Mouse (Mus musculus): Measurements from ENCODE around the gene Ugt2a2. TPM values are rescaled to one million over a fixed set of nuclear protein-coding genes. Genes with fewer than 3 reads are reported as not detected.
"Not testable (repeated sequence)": the region's sequence is repeated elsewhere in the genome, so short reads cannot be mapped to it uniquely, and the experiment has no call there.

The Ugt2a2 gene
- total RNA-seq (2022) = not detected

- no peak for DNase-seq (ENCODE audit: low spot score in 2 of 2)
Observed at GRCm38 (mm10) chr5:87482160-87482559, at the start of gene Ugt2a2. TSS of gene Ugt2a2 (minus strand) at chr5:87482260.

DNA sequence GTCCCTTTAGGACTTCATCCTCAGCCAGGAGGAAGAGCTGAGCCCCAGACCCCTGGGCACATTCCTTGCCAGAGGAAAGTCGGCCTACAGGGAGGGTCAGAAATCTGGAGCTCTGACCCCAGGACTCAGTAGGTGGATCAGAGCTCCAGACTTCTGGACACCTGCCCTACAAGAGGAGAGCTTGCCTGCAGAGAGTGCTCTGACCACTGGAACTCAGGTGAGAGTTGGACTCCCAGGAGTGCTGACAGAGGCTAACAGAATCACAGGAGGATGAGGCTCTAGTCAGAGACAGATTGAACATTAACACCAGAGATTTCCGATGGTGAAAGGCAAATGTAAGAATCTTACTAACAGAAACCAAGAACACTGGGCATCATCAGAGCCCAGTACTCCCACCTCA lies 41.5 kb upstream of the Ugt2a2 start:
- not testable (repeated sequence) for DNase-seq (ENCODE audit: low spot score in 2 of 2)

GRCm38 (mm10) chr5:87505776-87506458 lies 23.9 kb upstream of the Ugt2a2 start:
- no peak for DNase-seq (ENCODE audit: low spot score in 2 of 2)

DNA sequence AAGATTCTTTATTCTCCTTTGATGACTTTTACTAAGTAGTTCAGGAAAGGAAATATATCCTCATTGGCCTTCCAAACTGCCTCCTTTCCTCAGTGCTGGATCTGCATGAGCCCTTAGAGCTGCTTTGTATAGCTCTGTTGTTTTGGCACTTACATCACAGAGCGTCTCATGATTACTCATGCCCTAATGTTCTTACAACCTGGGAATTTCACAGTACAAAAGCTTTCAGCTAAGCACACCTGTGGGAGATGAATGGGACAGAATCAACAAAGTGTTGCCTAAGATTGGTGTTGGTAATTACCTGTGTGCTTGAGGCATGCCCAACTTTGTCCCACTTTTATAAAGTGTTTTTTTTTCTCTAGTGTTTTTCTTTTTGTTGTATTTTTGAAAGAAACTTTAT lies 20.6 kb upstream of the Ugt2a2 start:
- no peak for DNase-seq (ENCODE audit: low spot score in 2 of 2)

DNA sequence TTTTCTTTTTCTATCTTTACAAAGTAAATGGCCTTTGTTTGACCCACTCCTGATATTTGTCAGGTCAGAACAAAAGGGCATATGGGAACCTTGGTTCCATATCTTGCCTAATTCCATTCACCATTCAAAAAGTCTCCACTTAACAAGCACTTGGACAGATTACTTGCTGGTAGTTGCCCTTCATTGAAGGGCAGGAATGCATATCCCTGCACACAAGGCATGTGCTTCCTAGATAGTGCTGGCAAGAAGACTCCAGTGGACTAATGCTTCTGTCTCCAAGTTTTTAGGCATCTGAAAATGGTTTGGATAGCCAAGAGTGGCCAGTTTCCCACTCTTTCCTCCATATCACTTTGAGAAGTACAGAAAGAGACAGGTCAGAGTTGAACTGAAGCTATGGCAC lies 17.3 kb upstream of the Ugt2a2 start:
- no peak for DNase-seq (ENCODE audit: low spot score in 2 of 2)

DNA sequence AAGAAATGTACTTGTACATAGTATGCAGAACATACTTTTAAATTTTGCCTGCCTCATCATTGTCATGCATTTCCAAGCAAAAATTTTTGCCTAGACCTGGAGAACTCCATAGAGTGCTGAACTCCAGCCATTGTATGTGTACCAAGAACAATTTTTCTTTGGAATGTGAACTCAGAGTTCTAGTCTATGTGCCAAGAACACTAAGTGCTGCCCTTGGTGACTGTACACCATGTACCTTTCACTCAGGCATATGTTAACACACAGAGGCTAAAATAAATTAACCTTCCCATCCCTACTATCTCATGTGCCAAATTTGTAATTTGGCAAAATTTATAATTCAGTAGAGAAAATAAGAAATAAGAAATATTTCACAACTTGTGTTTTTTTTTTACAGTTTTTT lies 16.9 kb upstream of the Ugt2a2 start:
- no peak for DNase-seq (ENCODE audit: low spot score in 2 of 2)

GRCm38 (mm10) chr5:87490771-87491170 lies 8.7 kb upstream of the Ugt2a2 start, which contains the start of gene Ugt2a1:
TSS of gene Ugt2a1 (minus strand) at chr5:87490871.
- no peak for DNase-seq (ENCODE audit: low spot score in 2 of 2)

GRCm38 (mm10) chr5:87486706-87487105 lies 4.6 kb upstream of the Ugt2a2 start, which contains the start of gene Gm43638:
TSS of gene Gm43638 (minus strand) at chr5:87486806.
- not testable (repeated sequence) for DNase-seq (ENCODE audit: low spot score in 2 of 2)

- DNase-seq (ENCODE audit: low spot score in 2 of 2) = no peak
Observed at GRCm38 (mm10) chr5:87458810-87459209, 23.2 kb downstream of the Ugt2a2 start.

DNA sequence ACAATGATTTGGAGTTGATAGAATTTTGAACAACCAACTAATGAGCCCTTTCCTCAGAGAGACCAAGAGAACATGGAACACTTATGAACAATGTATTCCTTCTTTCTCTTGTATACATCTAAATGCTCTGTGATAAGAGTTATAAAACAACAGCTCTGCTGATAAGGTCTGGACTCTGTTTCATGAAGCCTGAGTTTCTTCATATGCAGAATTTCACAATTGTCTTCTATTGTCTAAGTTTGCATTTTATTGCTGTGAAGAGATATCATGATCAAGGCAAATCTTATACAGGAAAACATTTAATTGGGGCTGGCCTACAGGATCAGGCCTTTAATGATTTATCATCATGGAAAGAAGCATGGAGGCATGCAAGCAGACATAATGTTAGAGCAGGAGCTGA lies 24.4 kb downstream of the Ugt2a2 start:
- DNase-seq (ENCODE audit: low spot score in 2 of 2) = no peak

GRCm38 (mm10) chr5:87456216-87456850 lies 25.7 kb downstream of the Ugt2a2 start:
- no peak for DNase-seq (ENCODE audit: low spot score in 2 of 2)

DNA sequence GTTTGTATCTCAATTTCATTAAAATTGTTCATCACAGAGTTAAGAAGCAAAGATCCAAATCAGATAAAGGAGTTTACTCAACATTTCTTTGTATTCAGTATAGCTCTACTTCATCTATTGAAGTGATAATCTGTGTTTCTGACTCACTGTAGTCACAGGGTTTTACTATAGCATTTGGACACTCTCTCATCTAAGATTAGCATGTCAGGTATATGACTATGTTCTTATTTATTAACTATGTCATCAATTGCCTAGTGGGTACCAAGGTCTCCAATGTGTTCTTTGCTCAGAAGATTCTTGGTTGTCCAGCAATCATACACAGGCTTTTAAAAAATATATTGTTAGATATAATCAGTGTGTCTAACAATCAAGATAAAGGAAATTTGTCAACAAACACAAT lies 26.5 kb downstream of the Ugt2a2 start:
- DNase-seq (ENCODE audit: low spot score in 2 of 2) = no peak

DNA sequence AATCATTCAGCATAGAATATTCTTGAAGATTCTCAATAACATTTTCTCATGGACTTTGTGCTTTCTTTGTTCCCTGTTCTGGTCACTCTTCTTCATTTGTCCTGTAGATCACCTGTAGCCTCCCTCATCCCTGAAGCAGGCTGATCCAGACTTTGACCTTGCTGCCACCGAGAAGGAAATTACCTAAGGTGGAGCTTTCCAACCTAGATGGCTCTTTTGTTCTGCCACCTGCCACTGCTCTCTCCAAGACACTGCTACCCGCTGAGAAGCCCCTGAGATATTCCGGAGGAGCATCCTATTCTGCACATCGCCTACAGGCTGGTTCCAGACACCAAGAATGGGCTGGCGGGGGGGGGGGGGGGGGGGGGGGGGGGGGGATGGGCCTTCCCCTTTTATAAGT lies 29.5 kb downstream of the Ugt2a2 start:
- not testable (repeated sequence) for DNase-seq (ENCODE audit: low spot score in 2 of 2)

DNA sequence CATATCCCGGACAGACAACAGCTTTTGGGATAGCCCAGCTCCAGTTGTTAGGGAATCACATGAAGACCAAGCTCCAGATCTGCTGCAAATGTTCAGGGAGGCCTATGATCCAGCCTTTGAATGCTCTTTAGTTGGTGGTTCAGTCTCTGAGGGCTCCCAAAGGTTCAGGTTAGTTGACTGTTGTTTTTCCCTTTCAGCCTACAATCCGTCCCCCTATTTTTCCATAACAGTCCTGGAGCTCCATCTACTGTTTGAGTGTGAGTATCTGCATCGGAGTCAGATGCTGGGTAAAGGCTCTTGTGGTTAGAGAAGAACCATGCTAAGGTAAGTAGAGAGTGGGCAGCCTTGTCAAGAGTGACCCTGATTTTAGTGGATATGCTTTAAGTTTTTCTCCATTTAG lies 45.8 kb downstream of the Ugt2a2 start:
- no peak for DNase-seq (ENCODE audit: low spot score in 2 of 2)

- DNase-seq (ENCODE audit: low spot score in 2 of 2) = no peak
Observed at GRCm38 (mm10) chr5:87425676-87426075, 56.4 kb downstream of the Ugt2a2 start.

DNA sequence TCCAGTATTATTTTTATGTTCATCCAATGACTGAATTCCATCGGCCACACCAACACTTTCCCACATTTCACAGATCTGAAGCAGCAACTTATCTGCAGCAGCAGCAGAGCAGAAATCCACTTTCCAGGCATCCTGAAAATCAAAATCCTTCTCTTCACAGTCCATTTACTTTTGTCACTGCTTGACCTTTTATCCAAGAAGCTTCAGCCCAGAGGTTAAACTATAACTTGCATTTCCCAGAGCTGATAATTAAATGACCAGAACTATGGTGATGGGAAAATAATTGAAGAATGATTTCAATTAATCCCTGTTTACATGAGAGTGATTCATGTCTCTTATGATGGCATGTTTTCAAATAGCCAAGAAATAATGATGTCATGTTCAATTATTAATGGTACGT lies 58.0 kb downstream of the Ugt2a2 start, which contains the start of gene Ugt2b38:
TSS of gene Ugt2b38 (minus strand) at position 163 of the 400 bp plus-strand sequence.
- not testable (repeated sequence) for DNase-seq (ENCODE audit: low spot score in 2 of 2)

Other genes with a start within 250 kb of the Ugt2a2 start
- gene Ugt2b37, start 227.5 kb downstream of the Ugt2a2 start, total RNA-seq (2022) = not detected
- gene Ugt2a3, start 145.1 kb downstream of the Ugt2a2 start, total RNA-seq (2022) = not detected
- not detected for gene Ugt2b38, start 58.1 kb downstream of the Ugt2a2 start, total RNA-seq (2022)
- not detected for gene Gm43638, start 4.5 kb upstream of the Ugt2a2 start, total RNA-seq (2022)
- not detected for gene Ugt2a1, start 8.6 kb upstream of the Ugt2a2 start, total RNA-seq (2022)
- gene Sult1b1, start 55.9 kb upstream of the Ugt2a2 start, total RNA-seq (2022) = not detected
- gene Sult1d1, start 86.8 kb upstream of the Ugt2a2 start, total RNA-seq (2022) = not detected
- gene Sult1e1, start 109.3 kb upstream of the Ugt2a2 start, total RNA-seq (2022) = not detected
- not detected for gene Csn1s1, start 183.9 kb upstream of the Ugt2a2 start, total RNA-seq (2022)
- gene Csn2, start 217.4 kb upstream of the Ugt2a2 start, total RNA-seq (2022) = not detected

Measured in left cerebral cortex, adult 8-10 months (tissue).